Mouse (Mus musculus) heart, postnatal 25 days (tissue): ENCODE measurements around the gene Tmem163. TPM values are rescaled to one million over a fixed set of nuclear protein-coding genes. Genes with fewer than 3 reads are reported as not detected.

Experiments
- DNase-seq: peaks from one replicate; pipeline ENCODE4 v3.0.0; 2022; ENCODE audit warnings: low spot score
- intact Hi-C: fragments of 180-260 bp; cut with DNase I; formaldehyde crosslinking; loops from one replicate; pipeline ENCODE4 v1.15.1; 2025
- total RNA-seq, 2 experiments: library from RNA; stranded (reverse); gene quantifications; 2 replicates each; pipeline ENCODE4 v1.2.3; 2021

The Tmem163 gene
- total RNA-seq, 2 experiments from 2014 or later = 8.3 to 12.1 TPM

GRCm38 (mm10) chr1:127444836-127445485 is 234.4 kb downstream of the Tmem163 start:
- peak; percentile 12 for DNase-seq
- intact Hi-C loops = no loop called here

GRCm38 (mm10) chr1:127442880-127443877 is 236.2 kb downstream of the Tmem163 start:
- no peak for DNase-seq
- intact Hi-C loops = no loop called here

- intact Hi-C loops = no loop called here
- no peak for DNase-seq
Observed at GRCm38 (mm10) chr1:127441736-127442135, 237.6 kb downstream of the Tmem163 start.

GRCm38 (mm10) chr1:127441007-127441406 is 238.3 kb downstream of the Tmem163 start:
- no peak for DNase-seq
- intact Hi-C loops = no loop called here

- DNase-seq = no peak
- intact Hi-C loops = no loop called here
Observed at GRCm38 (mm10) chr1:127439452-127439891, 239.9 kb downstream of the Tmem163 start.

- intact Hi-C loops = no loop called here
- DNase-seq = no peak
Observed at GRCm38 (mm10) chr1:127437091-127437490, 242.3 kb downstream of the Tmem163 start.

Other genes with a start within 250 kb of the Tmem163 start
- under 1 TPM in 1 of 2 experiments, not detected in 1; 0.39 TPM for gene Acmsd, start 49.9 kb upstream of the Tmem163 start, total RNA-seq
- 10 to 100 TPM; 28.0 to 28.2 TPM for gene Ccnt2, start 94.6 kb upstream of the Tmem163 start, total RNA-seq
- not detected for gene Map3k19, start 175.5 kb upstream of the Tmem163 start, total RNA-seq
- gene Rab3gap1, start 189.2 kb upstream of the Tmem163 start, total RNA-seq = 10 to 100 TPM; 35.0 to 38.0 TPM